Mouse (Mus musculus) heart, postnatal 10 days (tissue): ENCODE data around the gene Cltc. TPM values are rescaled to one million over a fixed set of nuclear protein-coding genes. Genes with fewer than 3 reads are reported as not detected.
"Not testable (repeated sequence)": the region's sequence is repeated elsewhere in the genome, so short reads cannot be mapped to it uniquely, and the experiment has no call there.

Source experiments
- DNase-seq, 2 experiments: peaks; one replicate each; pipeline ENCODE4 v3.0.0; 2021
- intact Hi-C: fragments of 180-260 bp; cut with DNase I; formaldehyde crosslinking; loops from one replicate; pipeline ENCODE4 v1.15.1; 2025
- total RNA-seq, 2 experiments: library from RNA; stranded (reverse); gene quantifications; 2 replicates each; pipeline ENCODE4 v1.2.3; 2021

Gene Cltc
- 100 to 1,000 TPM; 210 to 211 TPM for total RNA-seq

DNA sequence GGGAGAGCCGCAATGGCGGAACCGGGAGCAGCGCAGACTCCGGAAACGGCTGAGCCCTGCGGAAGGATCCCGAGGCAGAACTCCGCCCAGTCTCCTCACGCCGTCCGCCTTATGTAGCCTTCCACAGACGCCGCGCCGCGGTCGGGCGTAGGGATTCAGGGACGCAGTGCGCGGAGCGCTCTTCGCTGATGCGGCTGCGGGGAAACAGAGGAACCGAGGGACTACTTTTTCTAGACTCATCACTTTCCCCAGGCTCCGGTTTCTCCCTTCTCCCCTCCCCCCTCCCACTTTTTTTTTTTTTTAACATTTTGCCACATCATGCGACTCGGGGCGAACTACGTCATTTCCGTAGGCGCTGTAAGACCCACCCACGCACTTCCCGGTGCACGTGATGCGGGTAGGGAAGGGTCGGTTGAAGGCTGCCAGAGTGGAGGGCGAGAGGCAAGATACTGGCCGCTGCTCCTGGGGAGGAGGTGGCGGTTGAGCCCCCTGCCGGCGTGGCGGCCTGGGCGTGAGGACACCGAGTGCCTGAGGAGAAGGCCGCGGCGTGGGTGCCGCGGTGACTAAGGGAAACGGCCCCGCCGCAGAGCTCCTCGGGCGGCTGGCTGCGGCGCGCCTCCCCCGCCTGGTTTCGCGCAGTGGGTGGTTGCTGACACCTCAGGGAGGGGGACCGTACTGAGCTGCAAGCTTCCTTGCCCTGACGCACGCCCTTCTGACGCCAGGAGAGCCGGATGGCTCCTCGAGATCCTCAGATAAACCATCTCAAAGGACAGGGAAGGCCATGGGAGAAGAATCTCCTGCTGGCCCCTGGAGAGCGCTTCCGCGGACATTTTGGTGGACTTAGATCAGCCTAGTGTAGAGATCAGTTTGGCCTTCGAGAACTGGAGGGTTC, at the start of gene Cltc:
Gene Cltc (minus strand): TSS at position 86 of the 892 bp plus-strand sequence.
- DNase-seq, result peak; percentile 97 to 98
- intact Hi-C loops, result loop anchor here (5.0 kb wide), 1 partner anchor 80 kb away; no protein-coding TSS in a partner anchor

DNA sequence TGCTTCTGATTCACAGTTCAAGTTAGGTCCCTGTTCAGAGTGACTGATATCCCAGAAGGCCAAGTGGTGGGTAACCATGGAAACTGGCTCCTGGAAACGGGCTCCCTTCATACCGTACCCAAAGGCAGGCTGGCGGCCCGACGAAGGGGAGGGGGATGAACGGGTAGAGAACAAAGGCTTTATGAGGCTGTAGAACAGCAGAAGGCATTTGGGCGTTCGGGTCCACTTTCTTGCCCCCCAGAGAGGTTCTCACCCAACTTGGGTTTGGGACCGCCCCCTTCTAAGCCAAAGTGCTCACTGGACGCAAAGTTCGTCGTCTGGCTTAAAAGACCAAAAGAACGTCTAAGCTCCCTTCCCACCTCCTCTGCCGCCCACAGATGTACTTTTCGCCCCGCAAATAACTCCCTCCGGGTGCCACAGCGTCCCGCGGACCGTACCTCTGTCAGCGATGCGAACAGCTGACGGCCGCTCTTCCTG, 49.7 kb upstream of the Cltc start:
- DNase-seq, result peak in 1 of 2 experiments; percentile 61
- intact Hi-C loops, result loop anchor here (2.0 to 5.0 kb wide), 2 partner anchors 30 to 185 kb away; partner anchors contain the start of gene Ypel2

DNA sequence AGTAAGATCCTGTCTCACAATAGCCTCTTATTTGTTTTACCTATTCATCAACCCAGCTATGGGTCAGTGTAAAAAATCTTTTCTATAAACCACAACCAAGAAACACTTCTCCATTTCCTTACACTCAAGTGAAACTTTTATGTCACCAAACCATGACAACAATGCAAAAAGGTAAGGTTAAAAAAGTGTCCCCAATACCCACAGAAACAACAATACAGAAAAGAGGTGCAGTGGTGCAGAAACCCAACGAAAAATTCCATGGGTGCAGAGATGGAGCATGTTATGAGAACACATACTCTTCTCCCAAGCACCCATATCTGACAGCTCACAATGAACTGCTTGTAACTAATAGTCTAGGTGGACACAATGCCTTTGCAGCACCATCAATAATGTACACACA, 36.8 kb upstream of the Cltc start:
- intact Hi-C loops, result no loop called here
- no peak for DNase-seq

DNA sequence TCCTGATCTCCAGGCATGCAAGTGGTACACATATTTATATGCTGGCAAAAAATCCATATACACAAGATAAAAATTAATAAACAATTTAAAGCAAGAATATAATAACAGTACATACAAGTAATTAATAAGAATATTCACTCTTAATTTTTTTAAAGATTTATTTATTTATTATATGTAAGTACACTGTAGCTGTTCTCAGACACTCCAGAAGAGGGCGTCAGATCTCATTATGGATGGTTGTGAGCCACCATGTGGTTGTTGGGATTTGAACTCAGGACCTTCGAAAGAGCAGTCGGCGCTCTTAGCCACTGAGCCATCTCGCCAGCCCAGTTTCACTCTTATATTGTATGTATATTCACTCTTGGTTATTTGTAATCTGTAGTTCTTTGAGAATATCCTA, 30.1 kb upstream of the Cltc start:
- DNase-seq, intact Hi-C loops: not testable (repeated sequence)

GRCm38 (mm10) chr11:86785767-86786166, 28.4 kb upstream of the Cltc start:
- intact Hi-C loops, result no loop called here
- DNase-seq, result no peak

GRCm38 (mm10) chr11:86769884-86770283, 12.5 kb upstream of the Cltc start:
- intact Hi-C loops, result no loop called here
- DNase-seq, result no peak

DNA sequence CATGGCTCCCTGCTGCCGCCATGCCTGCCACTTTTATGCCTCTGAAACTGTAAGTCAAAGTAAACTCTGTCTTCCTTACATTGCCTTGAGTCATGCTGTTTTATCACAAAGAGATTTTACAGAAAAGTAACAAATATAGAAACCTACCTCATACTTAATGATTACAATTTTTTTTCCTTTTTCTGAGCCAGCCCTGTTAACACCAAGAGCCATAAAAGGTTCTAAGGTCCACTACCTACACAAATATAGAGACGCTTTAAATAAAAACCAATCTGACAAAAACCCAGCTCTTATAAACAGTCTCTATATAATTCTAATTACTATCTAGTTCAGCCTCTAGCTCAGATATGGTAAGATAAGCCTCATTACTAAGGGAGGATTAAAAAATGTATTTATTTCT, 7.1 kb upstream of the Cltc start:
- intact Hi-C loops, result loop anchor here (5.0 kb wide), 1 partner anchor 33 kb away; no protein-coding TSS in a partner anchor
- DNase-seq, result no peak

- intact Hi-C loops, result loop anchor here (5.0 kb wide), 1 partner anchor 34 kb away; no protein-coding TSS in a partner anchor
- DNase-seq, result not testable (repeated sequence)
These were observed 5.8 kb upstream of the Cltc start for GRCm38 (mm10) chr11:86763127-86763526.

- intact Hi-C loops, result loop anchor here (5.0 kb wide), 1 partner anchor 37 kb away; no protein-coding TSS in a partner anchor
- no peak for DNase-seq
These were observed 3.0 kb upstream of the Cltc start for GRCm38 (mm10) chr11:86760357-86760756.

DNA sequence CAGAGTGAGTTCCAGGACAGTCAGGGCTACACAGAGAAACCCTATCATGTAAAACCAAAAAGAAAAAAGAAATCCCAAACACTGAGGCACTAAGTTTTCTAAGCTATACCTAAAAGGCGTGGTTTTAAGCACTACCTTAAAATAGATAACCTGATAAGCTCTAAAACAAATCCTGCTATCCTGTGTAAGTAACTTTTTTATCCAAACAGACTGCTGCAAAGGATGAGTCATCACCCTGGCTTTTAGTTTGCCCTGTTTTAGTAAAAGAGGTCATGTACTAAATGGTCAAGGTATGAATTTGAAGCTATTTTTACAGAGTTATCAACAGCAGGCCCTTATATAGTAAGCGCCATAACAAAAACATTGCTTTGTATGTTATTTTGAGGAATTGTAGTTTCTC, 2.5 kb upstream of the Cltc start:
- intact Hi-C loops, result loop anchor here (5.0 kb wide), 2 partner anchors 37 to 77 kb away; no protein-coding TSS in a partner anchor

DNA sequence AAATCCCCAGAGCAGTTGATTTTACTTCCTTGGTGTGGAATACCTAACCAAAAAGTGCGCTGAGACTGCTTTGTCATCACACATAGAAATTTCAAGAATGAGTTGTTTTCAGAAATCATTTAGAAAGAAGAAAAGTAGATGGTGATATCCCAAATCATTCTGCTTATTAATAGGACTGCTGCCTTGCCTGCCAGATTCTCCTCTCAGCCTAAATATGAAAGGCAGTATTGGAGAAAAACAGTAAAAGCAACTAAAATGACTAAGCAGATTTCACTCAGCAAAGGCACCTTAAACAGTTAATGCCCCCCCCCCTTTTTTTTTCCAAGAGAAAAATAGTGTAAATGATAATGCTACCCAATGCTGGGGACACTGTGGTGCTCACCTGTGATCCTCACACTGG, 1.9 kb upstream of the Cltc start:
- DNase-seq, result no peak
- intact Hi-C loops, result loop anchor here (5.0 kb wide), 1 partner anchor 78 kb away; no protein-coding TSS in a partner anchor

More for the DNA sequence above, 2.5 kb upstream of the Cltc start:
- no peak for DNase-seq

GRCm38 (mm10) chr11:86758559-86758958, 1.2 kb upstream of the Cltc start:
- intact Hi-C loops, result loop anchor here (5.0 kb wide), 1 partner anchor 79 kb away; no protein-coding TSS in a partner anchor
- no peak for DNase-seq

DNA sequence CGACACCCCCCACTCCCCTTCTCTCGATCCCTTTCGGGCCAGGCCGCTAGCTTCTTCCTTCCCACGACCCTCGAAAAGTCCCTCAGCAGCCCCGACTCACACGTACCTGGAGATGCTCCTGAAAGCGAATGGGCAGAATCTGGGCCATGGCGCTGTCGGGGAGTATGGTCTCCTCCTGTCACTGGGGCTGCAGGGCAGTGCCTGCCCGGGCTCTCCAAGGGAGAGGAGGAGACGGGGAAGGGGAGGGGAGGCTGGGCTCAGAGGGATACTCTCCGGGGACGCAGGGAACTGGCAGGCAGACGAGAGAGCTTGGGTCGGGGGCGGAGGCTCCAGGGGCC, 254 bp downstream of the Cltc start:
- intact Hi-C loops, result loop anchor here (5.0 kb wide), 1 partner anchor 80 kb away; no protein-coding TSS in a partner anchor

GRCm38 (mm10) chr11:86756156-86757141, 916 bp downstream of the Cltc start:
- peak; percentile 57 to 62 for DNase-seq
- intact Hi-C loops, result loop anchor here (5.0 kb wide), 1 partner anchor 81 kb away; no protein-coding TSS in a partner anchor

More for the DNA sequence above, 254 bp downstream of the Cltc start:
- no peak for DNase-seq

DNA sequence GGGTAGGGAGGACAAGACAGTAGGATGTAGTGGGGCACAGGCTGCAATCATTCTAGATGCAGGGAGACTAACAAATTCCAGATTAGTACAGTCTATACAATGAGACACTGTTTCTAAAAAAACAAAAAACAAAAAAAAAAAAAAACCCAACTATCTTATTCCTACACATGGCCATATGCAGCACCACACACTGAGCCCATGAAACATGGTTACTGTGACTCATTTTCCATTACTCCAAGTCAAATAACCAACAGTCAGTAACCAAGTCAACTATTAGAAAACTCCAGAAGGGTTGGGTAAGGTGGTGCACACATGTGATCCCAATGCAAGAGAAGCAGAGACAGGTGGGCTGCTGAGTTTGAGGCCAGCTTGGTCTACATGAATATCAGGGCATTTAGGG, 5.0 kb downstream of the Cltc start:
- intact Hi-C loops, result no loop called here

GRCm38 (mm10) chr11:86751010-86751409, 6.4 kb downstream of the Cltc start:
- intact Hi-C loops, result no loop called here
- DNase-seq, result no peak

More for the DNA sequence above, 5.0 kb downstream of the Cltc start:
- DNase-seq, result no peak

- no peak for DNase-seq
These were observed 7.5 kb downstream of the Cltc start for GRCm38 (mm10) chr11:86749776-86750423.

GRCm38 (mm10) chr11:86745634-86746404, 11.5 kb downstream of the Cltc start:
- DNase-seq, result no peak
- intact Hi-C loops, result no loop called here

More at GRCm38 (mm10) chr11:86749776-86750423, 7.5 kb downstream of the Cltc start:
- intact Hi-C loops, result no loop called here

DNA sequence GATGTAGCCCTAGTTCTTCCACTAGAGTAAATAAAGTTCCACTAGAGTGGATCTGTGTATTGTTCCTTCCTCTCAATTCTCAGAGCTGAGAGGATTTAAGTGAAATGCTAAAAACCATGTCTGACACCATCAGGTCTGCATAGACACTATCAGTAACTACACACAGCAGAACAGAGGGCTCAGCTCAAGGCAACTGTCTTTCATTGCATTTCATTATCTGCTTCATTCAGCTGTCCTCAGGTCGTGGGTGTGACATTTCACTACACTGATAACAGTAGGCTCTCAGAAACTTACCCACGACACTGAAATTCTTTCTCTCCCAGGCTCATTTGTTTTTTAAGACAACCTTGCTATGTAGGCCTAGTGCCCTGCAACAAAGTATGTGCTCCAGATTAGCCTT, 14.8 kb downstream of the Cltc start:
- no peak for DNase-seq
- intact Hi-C loops, result no loop called here
